In the genomic region with DNA sequence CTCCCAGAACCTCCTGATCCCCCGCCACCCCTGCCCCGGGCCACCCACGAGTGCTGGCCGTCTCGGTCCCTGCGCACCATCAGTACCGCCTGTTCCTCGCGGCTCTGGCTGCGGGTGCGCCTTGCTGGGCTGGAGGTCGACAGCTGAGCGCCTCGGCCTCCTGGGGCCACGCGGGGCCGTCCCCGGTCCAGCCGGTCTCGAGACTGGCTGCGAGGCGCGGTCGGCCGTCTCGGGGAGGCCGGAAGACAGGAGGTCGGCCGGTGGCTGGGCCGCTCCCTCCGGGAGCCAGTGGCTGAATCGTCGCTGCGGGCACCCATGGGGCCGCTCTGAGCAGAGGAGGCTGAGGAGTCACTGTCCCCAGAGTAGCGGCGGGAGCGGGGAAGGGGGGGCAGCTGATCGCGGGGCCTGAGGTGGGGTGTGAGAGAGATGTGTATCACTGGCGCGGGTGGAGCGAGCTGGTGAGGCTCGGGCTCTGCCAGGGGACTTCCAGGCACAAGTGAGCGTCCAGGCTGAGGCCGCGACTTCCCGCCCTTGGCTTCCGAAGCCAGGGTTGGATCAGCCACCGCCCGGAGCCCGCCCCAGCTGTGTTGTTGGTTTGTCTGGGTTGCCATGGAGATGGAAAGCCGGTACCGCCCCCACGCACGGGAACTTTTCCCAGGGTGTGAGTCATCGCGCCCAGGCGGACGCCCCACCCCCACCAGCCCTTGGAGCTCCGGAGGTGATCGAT, we compare ENCODE assay signal across 8 mouse cellular contexts. TPM values are rescaled to one million over a fixed set of nuclear protein-coding genes. Genes with fewer than 3 reads are reported as not detected.
DNase-seq lines count a peak whose midpoint lies in the region; ATAC-seq and TF ChIP-seq lines count a peak whose summit lies in the region.

No protein-coding gene starts in this region.

- DNase-seq in c-Kit-negative CD71-positive TER-119-positive erythroid progenitor cells, embryonic 14.5 days (ENCODE audit: low read depth, low spot score): peak; percentile 51
- peak; percentile 80 for DNase-seq in forebrain, embryonic 14.5 days (ENCODE audit: low spot score)
- DNase-seq in heart, postnatal 10 days: peak; percentile 97
- DNase-seq in kidney, postnatal 4 days: peak; percentile 93 to 95
- peak; percentile 52 to 81 (median 54) for DNase-seq in liver, embryonic 14.5 days (ENCODE audit: low read depth in 3 of 3, low spot score in 3 of 3)
- peak; percentile 85 for DNase-seq in neural tube, embryonic 10.5 days (ENCODE audit: extremely low spot score, low spot score)
- peak; percentile 69 for DNase-seq in telencephalon, adult 2 months (ENCODE audit: low read depth, low spot score)

- H3K4me1 ChIP-seq in forebrain, embryonic 14.5 days (ENCODE audit: control insufficient read depth, insufficient read depth, low read length): peaks cover 24% of the 10 kb centered on the region
- H3K4me1 ChIP-seq in liver, embryonic 14.5 days (replicated peaks; ENCODE audit: control insufficient read depth in 2 of 2, insufficient read depth in 2 of 2, low read length in 1 of 2): peaks cover 5 to 6% of the 10 kb centered on the region in 2 experiments; a peak in 2 of 4 replicates

- intact Hi-C loops in heart, postnatal 10 days (cut with DNase I): no loop called here

- H3K27ac ChIP-seq in forebrain, embryonic 14.5 days (ENCODE audit: low read depth, low read length): no peak overlapping the region
- H3K27ac ChIP-seq in liver, embryonic 14.5 days: no peak overlapping the region

- H3K4me3 ChIP-seq in forebrain, embryonic 14.5 days (ENCODE audit: low read depth, low read length): peak overlapping the region; percentile 30
- peak overlapping the region in 1 of 2 experiments; percentile 22; a peak in 2 of 4 replicates for H3K4me3 ChIP-seq in liver, embryonic 14.5 days (ENCODE audit: insufficient read depth in 1 of 2, low read depth in 2 of 2, low read length in 2 of 2)

- no peaks in the 10 kb centered on the region; the same call in 1 of the 2 replicates for H3K36me3 ChIP-seq in forebrain, embryonic 14.5 days (ENCODE audit: control insufficient read depth, insufficient read depth, low read length)
- H3K36me3 ChIP-seq in liver, embryonic 14.5 days (replicated peaks; ENCODE audit: control insufficient read depth, insufficient read depth, low read depth): no peaks in the 10 kb centered on the region

- peaks cover 63% of the 10 kb centered on the region for H3K27me3 ChIP-seq in forebrain, embryonic 14.5 days (replicated peaks; ENCODE audit: control insufficient read depth, insufficient read depth, low read length)
- peaks cover 79% of the 10 kb centered on the region for H3K27me3 ChIP-seq in liver, embryonic 14.5 days (ENCODE audit: control insufficient read depth, insufficient read depth, low read length)

- no peak for TF ChIP-seq EP300 in liver, embryonic 14.5 days (IDR thresholded peaks at IDR 0.05; ENCODE audit: low read depth)

- under 1% methylated on average over 52 of the region's 62 CpGs for WGBS in forebrain, embryonic 14.5 days
- 6% methylated on average over 62 of the region's 62 CpGs for WGBS in liver, embryonic 14.5 days (ENCODE audit: insufficient replicate concordance)

- peak overlapping the region; percentile 65 for H3K4me2 ChIP-seq in forebrain, embryonic 14.5 days (ENCODE audit: low read length)
- peak overlapping the region; percentile 51 for H3K4me2 ChIP-seq in liver, embryonic 14.5 days (ENCODE audit: low read depth)

- peak; percentile 72 for ATAC-seq in CD4-positive, CD25-positive, alpha-beta regulatory T cell, adult 4 months
- peak; percentile 13; the same call in 1 of the 2 replicates for ATAC-seq in forebrain, embryonic 14.5 days
- peak; percentile 24 for ATAC-seq in liver, embryonic 14.5 days (ENCODE audit: insufficient read depth)

- no peaks in the 10 kb centered on the region for H3K9me3 ChIP-seq in forebrain, embryonic 14.5 days (replicated peaks; ENCODE audit: control insufficient read depth, low read length)
- no peaks in the 10 kb centered on the region for H3K9me3 ChIP-seq in liver, embryonic 14.5 days (ENCODE audit: control insufficient read depth, low read length)

- peak overlapping the region; percentile 40; the same call in 1 of the 2 replicates for H3K9ac ChIP-seq in forebrain, embryonic 14.5 days (ENCODE audit: low read length)
- H3K9ac ChIP-seq in liver, embryonic 14.5 days (replicated peaks): no peak overlapping the region

- no peak for TF ChIP-seq CTCF in liver, embryonic 14.5 days (IDR thresholded peaks at IDR 0.05; ENCODE audit: low read depth)

RNA-seq across cellular contexts. Expression of a gene that starts 3.6 kb away (rescaled TPM):
- under 1 TPM; 0.35 to 0.71 TPM for polyA plus RNA-seq in CD4-positive, CD25-positive, alpha-beta regulatory T cell, adult 4 months (2017; shearing (Covaris generic))
- 14.4 and 20.4 TPM in 2 replicates for polyA plus RNA-seq in forebrain, embryonic 14.5 days (2014; fragmentation: Nextera tagmentation; extraction: Ambion mirVana)
- total RNA-seq in heart, postnatal 10 days (2021): 10 to 100 TPM; 20.9 to 21.6 TPM
- polyA plus RNA-seq in liver, embryonic 14.5 days (2012; rRNA removed): 10.9 and 11.3 TPM in 2 replicates
- 12.1 and 17.1 TPM in 2 replicates for polyA plus RNA-seq in liver, embryonic 14.5 days (2014; fragmentation: Nextera tagmentation; extraction: Ambion mirVana)

RNA-seq across cellular contexts. Expression of a gene that starts 3.6 kb away (rescaled TPM):
- polyA plus RNA-seq in CD4-positive, CD25-positive, alpha-beta regulatory T cell, adult 4 months (2017; shearing (Covaris generic)): not detected
- polyA plus RNA-seq in forebrain, embryonic 14.5 days (2014; fragmentation: Nextera tagmentation; extraction: Ambion mirVana): 0.25 and 0.53 TPM in 2 replicates
- 1 to 10 TPM in 1 of 2 experiments, under 1 TPM in 1; 0.69 to 1.9 TPM for total RNA-seq in heart, postnatal 10 days (2021)
- polyA plus RNA-seq in liver, embryonic 14.5 days (2012; rRNA removed): 0.21 and 0.32 TPM in 2 replicates
- polyA plus RNA-seq in liver, embryonic 14.5 days (2014; fragmentation: Nextera tagmentation; extraction: Ambion mirVana): 0.34 and 0.38 TPM in 2 replicates

RNA-seq across cellular contexts. Expression of a gene that starts 37.1 kb away (rescaled TPM):
- 1 to 10 TPM; 2.7 to 3.7 TPM for polyA plus RNA-seq in CD4-positive, CD25-positive, alpha-beta regulatory T cell, adult 4 months (2017; shearing (Covaris generic))
- polyA plus RNA-seq in forebrain, embryonic 14.5 days (2014; fragmentation: Nextera tagmentation; extraction: Ambion mirVana): 28.9 and 31.8 TPM in 2 replicates
- total RNA-seq in heart, postnatal 10 days (2021): 10 to 100 TPM; 19.7 to 19.9 TPM
- 11.0 and 15.0 TPM in 2 replicates for polyA plus RNA-seq in liver, embryonic 14.5 days (2012; rRNA removed)
- 11.1 and 11.8 TPM in 2 replicates for polyA plus RNA-seq in liver, embryonic 14.5 days (2014; fragmentation: Nextera tagmentation; extraction: Ambion mirVana)

RNA-seq across cellular contexts. Expression of a gene that starts 37.5 kb away (rescaled TPM):
- polyA plus RNA-seq in CD4-positive, CD25-positive, alpha-beta regulatory T cell, adult 4 months (2017; shearing (Covaris generic)): 100 to 1,000 TPM; 160 to 163 TPM
- polyA plus RNA-seq in forebrain, embryonic 14.5 days (2014; fragmentation: Nextera tagmentation; extraction: Ambion mirVana): 433 and 469 TPM in 2 replicates
- 100 to 1,000 TPM; 167 to 175 TPM for total RNA-seq in heart, postnatal 10 days (2021)
- polyA plus RNA-seq in liver, embryonic 14.5 days (2012; rRNA removed): 185 and 220 TPM in 2 replicates
- polyA plus RNA-seq in liver, embryonic 14.5 days (2014; fragmentation: Nextera tagmentation; extraction: Ambion mirVana): 113 and 132 TPM in 2 replicates

Comparison
In these comparisons a context has a peak if more than half of its experiments do, and no peak if none do; other contexts are left out.
1. ATAC-seq: peak in every context shown above with its lines; median percentile 72 in CD4-positive, CD25-positive, alpha-beta regulatory T cell, adult 4 months; 24 in liver, embryonic 14.5 days; 13 in forebrain, embryonic 14.5 days.